Mouse (Mus musculus): ENCODE results near the gene 2410137M14Rik.

DNA sequence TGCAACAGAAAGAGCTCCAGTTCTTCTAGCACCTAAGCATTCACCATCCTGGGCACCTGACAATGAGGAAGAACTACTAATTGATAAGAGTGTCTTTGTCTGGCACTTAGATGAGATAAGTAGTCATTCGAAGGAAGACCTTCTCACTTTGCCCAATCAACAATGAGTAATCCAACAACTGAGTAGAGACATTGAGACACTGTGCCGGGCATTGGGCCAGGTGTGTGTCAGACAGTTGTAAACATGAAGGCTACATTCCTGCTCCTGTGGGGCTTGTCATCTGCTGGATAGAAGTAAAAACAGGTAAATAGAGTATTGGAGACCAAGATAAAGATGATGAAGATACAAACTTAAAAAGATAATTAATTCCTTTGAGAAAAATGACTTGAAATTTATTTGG is 43.0 kb downstream of the 2410137M14Rik start:
- TF ChIP-seq BHLHE40 (IDR thresholded peaks at IDR 0.05; ENCODE audit: low read depth, low read length) (no peak), CHD2 (IDR thresholded peaks at IDR 0.05; ENCODE audit: low read length) (no peak), ELF1 (IDR thresholded peaks at IDR 0.05; ENCODE audit: low read depth, low read length) (no peak), CTCF (conservative IDR thresholded peaks at IDR 0.05 in 1 of 2, IDR thresholded peaks at IDR 0.05 in 1 of 2; ENCODE audit: low read depth in 2 of 2, low read length in 2 of 2) (no peak), E2F4 (IDR thresholded peaks at IDR 0.05; ENCODE audit: insufficient replicate concordance, low read depth, low read length) (no peak), EP300 (IDR thresholded peaks at IDR 0.05; ENCODE audit: low read length) (no peak), POLR2A (IDR thresholded peaks at IDR 0.05; ENCODE audit: low read depth, low read length) (no peak)
